Mouse (Mus musculus) heart, adult 11 months (tissue): ENCODE measurements around the gene Figla.

ENCODE experiments used
- DNase-seq: peaks from one replicate; pipeline ENCODE4 v3.0.0; 2022

Gene Figla

GRCm38 (mm10) chr6:86070277-86070676 is 54.3 kb downstream of the Figla start:
- no peak for DNase-seq
